Mouse (Mus musculus): ENCODE results near the gene Vash2. TPM values are rescaled to one million over a fixed set of nuclear protein-coding genes. Genes with fewer than 3 reads are reported as not detected.
A peak's percentile ranks its signal among the peaks of the same experiment; 100 is the strongest.
"Not testable (repeated sequence)": the region's sequence is repeated elsewhere in the genome, so short reads cannot be mapped to it uniquely, and the experiment has no call there.

Vash2 gene
- total RNA-seq, 2 experiments from 2014 or later = 0.35 to 0.56 TPM

GRCm38 (mm10) chr1:190928370-190929009 is 50.6 kb downstream of the Vash2 start:
- DNase-seq = peak; percentile 96 to 99
- intact Hi-C loops (cut with DNase I) = loop anchor here (5.0 kb wide), 1 partner anchor 1209 kb away; the partner anchor contains the start of gene Rcor3

DNA sequence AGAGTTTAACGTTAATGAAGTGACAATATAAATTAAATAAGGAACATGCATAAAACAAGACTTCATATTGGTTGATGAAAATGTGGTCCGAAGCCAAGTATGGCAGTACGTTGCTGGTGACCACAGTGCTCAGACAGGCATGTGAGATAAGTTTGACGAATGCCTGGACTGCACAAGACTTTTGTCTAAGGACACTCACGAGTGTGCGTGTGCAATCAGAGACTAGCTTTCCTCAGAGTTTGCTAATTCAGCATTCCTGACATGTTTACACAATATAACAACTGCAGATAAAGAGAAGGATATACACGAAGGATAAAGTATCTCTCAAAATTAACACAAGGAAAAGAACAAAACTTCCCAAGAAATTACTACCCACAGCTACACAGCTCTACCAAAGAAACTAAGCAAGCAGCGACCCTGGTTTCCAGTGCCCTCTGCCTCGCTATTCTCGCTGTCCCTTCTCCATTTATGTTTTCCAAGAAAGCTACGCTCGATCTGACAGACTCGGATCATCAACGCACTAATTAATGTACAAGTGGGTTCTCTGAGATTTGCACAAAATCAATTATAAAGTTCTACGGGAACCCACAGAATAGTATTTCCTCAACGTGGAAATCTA is 51.2 kb downstream of the Vash2 start:
- DNase-seq = no peak
- intact Hi-C loops (cut with DNase I) = loop anchor here (5.0 kb wide), 1 partner anchor 1209 kb away; the partner anchor contains the start of gene Rcor3

DNA sequence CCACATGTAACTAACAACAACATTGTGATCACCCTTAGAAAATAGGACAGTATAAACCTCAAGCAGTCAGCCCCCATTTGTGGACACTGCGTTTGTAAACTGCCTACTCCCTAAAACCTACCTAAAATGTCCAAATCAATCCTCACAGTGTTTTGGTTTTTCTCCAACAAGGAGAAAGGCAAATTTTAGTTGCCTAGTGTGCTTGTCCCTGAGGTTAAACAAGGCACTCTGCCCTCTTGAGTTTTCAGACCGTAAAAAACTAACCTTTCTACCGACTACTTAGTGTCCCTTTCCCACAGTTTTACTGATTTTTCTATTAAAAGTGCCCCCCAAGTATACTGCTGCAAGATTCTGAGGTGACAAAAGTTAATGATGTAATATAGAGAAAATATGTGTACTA is 51.8 kb downstream of the Vash2 start:
- DNase-seq = no peak
- intact Hi-C loops (cut with DNase I) = loop anchor here (5.0 kb wide), 1 partner anchor 1210 kb away; the partner anchor contains the start of gene Rcor3

- DNase-seq = not testable (repeated sequence)
- intact Hi-C loops (cut with DNase I) = loop anchor here (5.0 kb wide), 1 partner anchor 1212 kb away; the partner anchor contains the start of gene Rcor3
These were observed 54.3 kb downstream of the Vash2 start, which contains the start of gene Angel2 for GRCm38 (mm10) chr1:190924812-190925211. Gene Angel2, plus strand, starts transcription at chr1:190925112.

DNA sequence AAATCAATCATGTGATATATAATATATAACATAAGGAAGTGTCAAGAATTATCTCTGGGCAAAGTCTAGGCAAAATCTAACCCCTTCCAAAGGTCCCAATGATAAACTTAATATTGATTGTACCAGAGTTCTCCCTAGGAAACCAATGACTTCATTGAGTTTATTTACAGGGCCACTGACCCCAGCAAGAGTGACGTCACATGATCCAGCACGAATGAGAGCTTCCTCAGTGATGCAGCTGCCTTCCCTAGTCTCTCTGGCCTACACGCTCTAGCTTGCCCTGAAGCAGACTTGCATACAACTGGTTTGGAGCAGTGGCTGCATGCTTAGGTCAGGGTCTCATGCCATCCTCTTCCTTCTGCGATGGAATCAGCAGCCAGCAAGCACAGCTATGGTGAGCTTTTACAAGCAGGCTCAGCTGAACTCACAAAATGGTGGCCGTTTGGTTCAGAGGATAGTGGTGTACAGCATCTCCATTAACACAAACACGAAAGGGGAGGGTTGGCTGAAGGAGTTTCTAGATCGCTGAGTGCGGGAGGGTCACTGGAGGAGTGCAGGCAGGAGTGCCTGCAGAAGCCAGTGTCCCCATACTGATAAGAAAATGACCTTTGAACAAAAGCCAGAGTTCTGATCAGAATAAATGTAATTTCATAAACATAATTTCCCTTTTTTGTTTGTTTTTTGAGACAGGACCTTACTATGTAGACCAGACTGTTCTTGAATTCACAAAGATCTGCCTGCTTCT is 59.2 kb downstream of the Vash2 start:
- no peak for DNase-seq
- intact Hi-C loops (cut with DNase I) = no loop called here

- intact Hi-C loops (cut with DNase I) = no loop called here
- no peak for DNase-seq
These were observed 60.2 kb downstream of the Vash2 start for GRCm38 (mm10) chr1:190918938-190919337.

GRCm38 (mm10) chr1:190912623-190913022 is 66.5 kb downstream of the Vash2 start:
- intact Hi-C loops (cut with DNase I) = no loop called here
- DNase-seq = no peak

GRCm38 (mm10) chr1:190911415-190912123 is 67.5 kb downstream of the Vash2 start, which contains the start of gene Rps6kc1:
Gene Rps6kc1, minus strand, starts transcription at chr1:190911770.
- intact Hi-C loops (cut with DNase I) = no loop called here

DNA sequence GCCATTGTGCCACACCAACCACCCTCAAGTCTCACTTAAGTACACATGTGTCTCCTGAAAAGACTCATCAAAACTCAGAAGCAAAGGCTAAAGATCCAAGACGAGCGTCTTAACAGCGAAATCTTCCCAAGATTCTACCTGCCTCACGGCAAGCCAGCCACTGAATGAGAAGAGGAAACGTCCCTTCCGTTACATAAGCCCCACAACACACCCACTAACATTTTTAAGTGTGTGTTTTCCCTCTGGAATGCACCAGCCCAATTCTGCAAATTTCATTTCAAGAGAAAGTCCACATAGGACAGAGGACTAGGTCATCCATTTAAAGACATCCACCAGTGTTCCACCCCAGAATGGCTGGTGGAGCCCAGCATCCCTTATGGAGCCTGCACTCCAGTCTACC is 68.3 kb downstream of the Vash2 start:
- intact Hi-C loops (cut with DNase I) = no loop called here
- DNase-seq = no peak

More at GRCm38 (mm10) chr1:190911415-190912123, 67.5 kb downstream of the Vash2 start, which contains the start of gene Rps6kc1:
- peak; percentile 84 to 85 for DNase-seq

DNA sequence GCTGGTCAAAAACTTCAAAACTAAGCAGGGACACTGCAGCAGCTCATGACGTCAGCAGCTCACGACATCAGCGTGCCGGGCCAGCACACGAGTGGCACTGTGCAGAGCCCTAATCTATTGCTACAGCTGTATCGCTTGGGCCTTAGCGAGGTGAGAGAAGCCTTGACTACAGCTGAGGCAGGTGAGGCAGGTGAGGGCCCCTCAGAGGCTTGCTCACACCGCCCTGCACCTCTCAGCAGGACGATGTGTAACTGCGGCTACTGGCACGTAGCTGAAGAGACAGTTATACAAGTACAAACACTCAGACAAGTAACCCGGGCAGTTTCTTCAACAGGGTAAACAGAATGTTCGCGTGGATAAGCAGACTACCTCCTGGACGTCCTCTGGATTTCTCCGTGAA is 74.4 kb downstream of the Vash2 start:
- DNase-seq = no peak
- intact Hi-C loops (cut with DNase I) = no loop called here

- DNase-seq = no peak
- intact Hi-C loops (cut with DNase I) = no loop called here
These were observed 75.0 kb downstream of the Vash2 start for GRCm38 (mm10) chr1:190904136-190904535.

- no peak for DNase-seq
- intact Hi-C loops (cut with DNase I) = no loop called here
These were observed 78.0 kb downstream of the Vash2 start for GRCm38 (mm10) chr1:190901082-190901481.

- no peak for DNase-seq
- intact Hi-C loops (cut with DNase I) = no loop called here
These were observed 80.1 kb downstream of the Vash2 start for GRCm38 (mm10) chr1:190898899-190899575.

GRCm38 (mm10) chr1:190898186-190898585 is 80.9 kb downstream of the Vash2 start:
- no peak for DNase-seq
- intact Hi-C loops (cut with DNase I) = no loop called here

Other genes with a start within 250 kb of the Vash2 start
- gene Rps6kc1, start 67.5 kb downstream of the Vash2 start, total RNA-seq (2021) = 10 to 100 TPM; 17.4 to 17.9 TPM
- 10 to 100 TPM; 27.9 to 29.9 TPM for gene Angel2, start 54.2 kb downstream of the Vash2 start, total RNA-seq (2021)
- 1 to 10 TPM; 5.0 to 5.4 TPM for gene Flvcr1, start 46.9 kb upstream of the Vash2 start, total RNA-seq (2021)
- not detected for gene Spata45, start 57.3 kb upstream of the Vash2 start, total RNA-seq (2021)
- 10 to 100 TPM; 12.2 to 15.5 TPM for gene Tatdn3, start 83.6 kb upstream of the Vash2 start, total RNA-seq (2021)
- under 1 TPM; 0.27 to 0.75 TPM for gene Nsl1, start 83.7 kb upstream of the Vash2 start, total RNA-seq (2021)
- gene Batf3, start 118.6 kb upstream of the Vash2 start, total RNA-seq (2021) = under 1 TPM; 0.39 to 0.62 TPM
- gene Fam71a, start 185.5 kb upstream of the Vash2 start, total RNA-seq (2021) = not detected
- 10 to 100 TPM in 1 of 2 experiments, 1 to 10 TPM in 1; 5.0 to 17.9 TPM for gene Atf3, start 238.7 kb upstream of the Vash2 start, total RNA-seq (2021)

Measured in heart, postnatal 36 days (tissue).